Mouse (Mus musculus): ENCODE data around the gene Atp1a1. TPM values are rescaled to one million over a fixed set of nuclear protein-coding genes. Genes with fewer than 3 reads are reported as not detected.

Atp1a1 gene
- polyA plus RNA-seq, 1 experiment from 2014 or later, result 89.9 TPM

- no peaks in the 10 kb centered on the region for H3K27me3 ChIP-seq (ENCODE audit: control insufficient read depth, insufficient read depth, low read length)
- H3K27ac ChIP-seq (ENCODE audit: low read depth, low read length), result 0 out of 2 replicates have a peak overlapping the region, but pooled peaks have one; percentile 1
Observed at GRCm38 (mm10) chr3:101592281-101593265, 11.9 kb downstream of the Atp1a1 start.

GRCm38 (mm10) chr3:101590380-101590779, 14.1 kb downstream of the Atp1a1 start:
- Histone ChIP-seq H3K9ac (ENCODE audit: low read depth, low read length) (no peak overlapping the region), H3K27ac (ENCODE audit: low read depth, low read length) (no peak overlapping the region), H3K4me1 (replicated peaks; ENCODE audit: control insufficient read depth, insufficient read depth, low read length) (no peaks in the 10 kb centered on the region), H3K9me3 (ENCODE audit: control insufficient read depth, low read length) (no peaks in the 10 kb centered on the region), H3K36me3 (ENCODE audit: control insufficient read depth, insufficient read depth, low read length) (peaks cover 19% of the 10 kb centered on the region), H3K4me2 (replicated peaks; ENCODE audit: low read depth, low read length) (no peak overlapping the region), H3K4me3 (ENCODE audit: low read depth, low read length) (no peak overlapping the region), H3K27me3 (ENCODE audit: control insufficient read depth, insufficient read depth, low read length) (no peaks in the 10 kb centered on the region)
- WGBS, result 96% methylated on average over 16 of the region's 16 CpGs
- DNase-seq (ENCODE audit: low spot score) (no peak), ATAC-seq (ENCODE audit: low FRiP score) (no peak)

More at GRCm38 (mm10) chr3:101592281-101593265, 11.9 kb downstream of the Atp1a1 start:
- no peak for DNase-seq (ENCODE audit: low spot score)
- no peaks in the 10 kb centered on the region for H3K9me3 ChIP-seq (ENCODE audit: control insufficient read depth, low read length)
- no peak overlapping the region for H3K9ac ChIP-seq (ENCODE audit: low read depth, low read length)
- no peaks in the 10 kb centered on the region; the same call in 1 of the 2 replicates for H3K4me1 ChIP-seq (replicated peaks; ENCODE audit: control insufficient read depth, insufficient read depth, low read length)
- H3K4me3 ChIP-seq (ENCODE audit: low read depth, low read length), result no peak overlapping the region
- H3K4me2 ChIP-seq (replicated peaks; ENCODE audit: low read depth, low read length), result no peak overlapping the region
- 82% methylated on average over 21 of the region's 21 CpGs for WGBS
- no peak for ATAC-seq (ENCODE audit: low FRiP score)
- H3K36me3 ChIP-seq (ENCODE audit: control insufficient read depth, insufficient read depth, low read length), result peaks cover 16% of the 10 kb centered on the region

- Histone ChIP-seq H3K27ac (ENCODE audit: low read depth, low read length) (no peak overlapping the region), H3K9ac (ENCODE audit: low read depth, low read length) (no peak overlapping the region), H3K4me2 (replicated peaks; ENCODE audit: low read depth, low read length) (no peak overlapping the region), H3K4me3 (ENCODE audit: low read depth, low read length) (no peak overlapping the region), H3K27me3 (ENCODE audit: control insufficient read depth, insufficient read depth, low read length) (no peaks in the 10 kb centered on the region), H3K36me3 (ENCODE audit: control insufficient read depth, insufficient read depth, low read length) (peaks cover 21% of the 10 kb centered on the region), H3K4me1 (replicated peaks; ENCODE audit: control insufficient read depth, insufficient read depth, low read length) (no peaks in the 10 kb centered on the region), H3K9me3 (ENCODE audit: control insufficient read depth, low read length) (no peaks in the 10 kb centered on the region)
- 95% methylated on average over 7 of the region's 7 CpGs for WGBS
- ATAC-seq (ENCODE audit: low FRiP score), result no peak
- DNase-seq (ENCODE audit: low spot score), result no peak
Observed at GRCm38 (mm10) chr3:101588299-101588698, 16.2 kb downstream of the Atp1a1 start.

GRCm38 (mm10) chr3:101586794-101587193, 17.7 kb downstream of the Atp1a1 start:
- Histone ChIP-seq H3K9ac (ENCODE audit: low read depth, low read length) (no peak overlapping the region), H3K9me3 (ENCODE audit: control insufficient read depth, low read length) (no peaks in the 10 kb centered on the region), H3K36me3 (ENCODE audit: control insufficient read depth, insufficient read depth, low read length) (peaks cover 27% of the 10 kb centered on the region), H3K27ac (ENCODE audit: low read depth, low read length) (no peak overlapping the region), H3K4me2 (replicated peaks; ENCODE audit: low read depth, low read length) (no peak overlapping the region), H3K4me3 (ENCODE audit: low read depth, low read length) (no peak overlapping the region), H3K27me3 (ENCODE audit: control insufficient read depth, insufficient read depth, low read length) (no peaks in the 10 kb centered on the region), H3K4me1 (replicated peaks; ENCODE audit: control insufficient read depth, insufficient read depth, low read length) (no peaks in the 10 kb centered on the region)
- DNase-seq (ENCODE audit: low spot score) (no peak), ATAC-seq (ENCODE audit: low FRiP score) (no peak)
- 95% methylated on average over 12 of the region's 12 CpGs for WGBS

- peaks cover 22% of the 10 kb centered on the region for H3K36me3 ChIP-seq (ENCODE audit: control insufficient read depth, insufficient read depth, low read length)
- no peak overlapping the region for H3K27ac ChIP-seq (ENCODE audit: low read depth, low read length)
- H3K27me3 ChIP-seq (ENCODE audit: control insufficient read depth, insufficient read depth, low read length), result no peaks in the 10 kb centered on the region
- H3K4me3 ChIP-seq (ENCODE audit: low read depth, low read length), result no peak overlapping the region
- DNase-seq (ENCODE audit: low spot score) (no peak), ATAC-seq (ENCODE audit: low FRiP score) (no peak)
- 88% methylated on average over 3 of the region's 3 CpGs for WGBS
- no peak overlapping the region for H3K4me2 ChIP-seq (replicated peaks; ENCODE audit: low read depth, low read length)
- H3K9ac ChIP-seq (ENCODE audit: low read depth, low read length), result no peak overlapping the region
- H3K9me3 ChIP-seq (ENCODE audit: control insufficient read depth, low read length), result no peaks in the 10 kb centered on the region
- H3K4me1 ChIP-seq (replicated peaks; ENCODE audit: control insufficient read depth, insufficient read depth, low read length), result no peaks in the 10 kb centered on the region
Observed at GRCm38 (mm10) chr3:101578072-101578471, 26.4 kb downstream of the Atp1a1 start.

- Histone ChIP-seq H3K36me3 (ENCODE audit: control insufficient read depth, insufficient read depth, low read length) (peaks cover 18% of the 10 kb centered on the region), H3K27ac (ENCODE audit: low read depth, low read length) (no peak overlapping the region), H3K4me3 (ENCODE audit: low read depth, low read length) (no peak overlapping the region), H3K27me3 (ENCODE audit: control insufficient read depth, insufficient read depth, low read length) (no peaks in the 10 kb centered on the region), H3K9me3 (ENCODE audit: control insufficient read depth, low read length) (no peaks in the 10 kb centered on the region), H3K4me2 (replicated peaks; ENCODE audit: low read depth, low read length) (no peak overlapping the region), H3K4me1 (replicated peaks; ENCODE audit: control insufficient read depth, insufficient read depth, low read length) (0 out of 2 replicates have a peak, but pooled peaks cover under 1% of the 10 kb centered on the region), H3K9ac (ENCODE audit: low read depth, low read length) (no peak overlapping the region)
- ATAC-seq (ENCODE audit: low FRiP score) (peak; percentile 60), DNase-seq (ENCODE audit: low spot score) (peak; percentile 54)
- 40% methylated on average over 5 of the region's 5 CpGs for WGBS
Observed at GRCm38 (mm10) chr3:101577361-101577760, 27.1 kb downstream of the Atp1a1 start.

- Histone ChIP-seq H3K27ac (ENCODE audit: low read depth, low read length) (no peak overlapping the region), H3K27me3 (ENCODE audit: control insufficient read depth, insufficient read depth, low read length) (no peaks in the 10 kb centered on the region), H3K9me3 (ENCODE audit: control insufficient read depth, low read length) (no peaks in the 10 kb centered on the region), H3K4me3 (ENCODE audit: low read depth, low read length) (no peak overlapping the region), H3K4me2 (replicated peaks; ENCODE audit: low read depth, low read length) (no peak overlapping the region), H3K4me1 (replicated peaks; ENCODE audit: control insufficient read depth, insufficient read depth, low read length) (peaks cover 4% of the 10 kb centered on the region; the same call in 1 of the 2 replicates), H3K36me3 (ENCODE audit: control insufficient read depth, insufficient read depth, low read length) (peaks cover 14% of the 10 kb centered on the region; the same call in 1 of the 2 replicates), H3K9ac (ENCODE audit: low read depth, low read length) (no peak overlapping the region)
- no peak for DNase-seq (ENCODE audit: low spot score)
- no peak for ATAC-seq (ENCODE audit: low FRiP score)
- WGBS, result 77% methylated on average over 9 of the region's 9 CpGs
Observed at GRCm38 (mm10) chr3:101575527-101576085, 28.9 kb downstream of the Atp1a1 start.

- Histone ChIP-seq H3K9me3 (ENCODE audit: control insufficient read depth, low read length) (no peaks in the 10 kb centered on the region), H3K36me3 (ENCODE audit: control insufficient read depth, insufficient read depth, low read length) (0 out of 2 replicates have a peak, but pooled peaks cover 10% of the 10 kb centered on the region), H3K9ac (ENCODE audit: low read depth, low read length) (no peak overlapping the region), H3K27ac (ENCODE audit: low read depth, low read length) (no peak overlapping the region), H3K4me2 (replicated peaks; ENCODE audit: low read depth, low read length) (no peak overlapping the region), H3K27me3 (ENCODE audit: control insufficient read depth, insufficient read depth, low read length) (no peaks in the 10 kb centered on the region), H3K4me1 (replicated peaks; ENCODE audit: control insufficient read depth, insufficient read depth, low read length) (peaks cover 4% of the 10 kb centered on the region; the same call in 1 of the 2 replicates), H3K4me3 (ENCODE audit: low read depth, low read length) (no peak overlapping the region)
- 84% methylated on average over 3 of the region's 3 CpGs for WGBS
- DNase-seq (ENCODE audit: low spot score) (no peak), ATAC-seq (ENCODE audit: low FRiP score) (no peak)
Observed at GRCm38 (mm10) chr3:101574463-101575193, 29.9 kb downstream of the Atp1a1 start.
